19 mouse cellular contexts compared by ENCODE assay signal in the genomic region with DNA sequence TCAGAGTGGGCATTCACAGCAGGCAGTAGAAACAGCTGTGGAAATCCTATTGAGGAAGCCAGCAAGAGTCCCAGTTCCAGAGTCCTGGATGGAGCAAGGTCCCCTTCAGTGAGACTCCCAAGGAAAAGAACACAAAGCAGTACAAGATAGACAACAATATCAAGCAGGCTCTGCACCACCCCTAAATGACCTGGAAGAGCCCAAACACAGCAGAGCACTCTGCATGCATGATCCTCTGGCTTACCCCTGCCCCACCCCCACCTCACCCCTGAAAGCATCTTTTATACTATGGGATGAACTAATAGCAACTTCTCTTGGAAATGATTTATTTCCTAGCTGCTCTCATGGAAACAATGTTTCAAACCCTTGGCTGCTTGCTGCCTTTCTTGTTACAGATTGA.
DNase-seq lines count a peak whose midpoint lies in the region; ATAC-seq and TF ChIP-seq lines count a peak whose summit lies in the region.
"Had no signal": no experiment of that assay in that cellular context is flagged by ENCODE, and none has a peak within 500 bp of the region (broad histone marks: within the 10 kb centered on the region; RNA-seq: fewer than 3 reads in every experiment).

No protein-coding gene starts in this region.

- H3K4me2 ChIP-seq in forebrain, embryonic 11.5 days (ENCODE audit: low read depth, low read length, severe bottlenecking): no peak overlapping the region
- H3K4me2 ChIP-seq in forebrain, postnatal 0 days (ENCODE audit: low read depth): no peak overlapping the region
- no peak overlapping the region for H3K4me2 ChIP-seq in midbrain, embryonic 11.5 days
- no peak overlapping the region for H3K4me2 ChIP-seq in midbrain, embryonic 16.5 days (ENCODE audit: low read length)
- H3K4me2 ChIP-seq: embryonic facial prominence, embryonic 13.5 days; hindbrain, embryonic 12.5 days had no signal

- no peaks in the 10 kb centered on the region for H3K27me3 ChIP-seq in forebrain, embryonic 11.5 days (ENCODE audit: control insufficient read depth, insufficient read depth, low read length)
- H3K27me3 ChIP-seq in forebrain, postnatal 0 days (ENCODE audit: insufficient read depth, low read length): no peaks in the 10 kb centered on the region
- H3K27me3 ChIP-seq in midbrain, embryonic 11.5 days (ENCODE audit: control insufficient read depth, insufficient read depth, low read length): no peaks in the 10 kb centered on the region
- H3K27me3 ChIP-seq in midbrain, embryonic 16.5 days (ENCODE audit: control insufficient read depth, insufficient read depth, low read depth, low read length): no peaks in the 10 kb centered on the region
- H3K27me3 ChIP-seq: embryonic facial prominence, embryonic 13.5 days; hindbrain, embryonic 12.5 days had no signal

- no peak for TF ChIP-seq CTCF in forebrain, postnatal 0 days (IDR thresholded peaks at IDR 0.05; ENCODE audit: low read depth)

- H3K4me1 ChIP-seq in forebrain, embryonic 11.5 days (replicated peaks; ENCODE audit: control insufficient read depth, insufficient read depth, low read length): no peaks in the 10 kb centered on the region
- H3K4me1 ChIP-seq in forebrain, postnatal 0 days (ENCODE audit: insufficient read depth): no peaks in the 10 kb centered on the region
- H3K4me1 ChIP-seq in midbrain, embryonic 11.5 days (ENCODE audit: control insufficient read depth, insufficient read depth, low read length): peaks cover 6% of the 10 kb centered on the region
- H3K4me1 ChIP-seq in midbrain, embryonic 16.5 days (ENCODE audit: control insufficient read depth, insufficient read depth, low read length): no peaks in the 10 kb centered on the region
- H3K4me1 ChIP-seq: embryonic facial prominence, embryonic 13.5 days; heart, embryonic 10.5 days had no signal

- 0 out of 2 replicates have a peak, but pooled peaks have one; percentile 63 for ATAC-seq in forebrain, embryonic 11.5 days (replicated peaks; ENCODE audit: low FRiP score)
- ATAC-seq in forebrain, postnatal 0 days: no peak
- peak; percentile 49 for ATAC-seq in midbrain, embryonic 11.5 days (ENCODE audit: low FRiP score)
- ATAC-seq in midbrain, embryonic 16.5 days: no peak
- ATAC-seq: hindbrain, embryonic 16.5 days; inflammation-experienced regulatory T-cells, adult 6 months had no signal

- no peak for DNase-seq in forebrain, embryonic 11.5 days (ENCODE audit: low spot score)
- no peak for DNase-seq in forebrain, postnatal 0 days
- no peak for DNase-seq in midbrain, embryonic 11.5 days (ENCODE audit: low spot score, missing footprints)
- peak; percentile 51 for DNase-seq in testis, postnatal 14 days (ENCODE audit: low spot score)
- no peak for DNase-seq in testis, postnatal 10 days (ENCODE audit: low spot score)
- no peak for DNase-seq in layer of hippocampus, adult 18-20 months (ENCODE audit: low spot score in 2 of 2)
- DNase-seq: adrenal gland, adult 2 months; adrenal gland, postnatal 25 days; cerebellum, adult 18-20 months; cerebellum, adult 9-11 months; cerebellum, postnatal 36 days; gastrocnemius, adult 2 months; gastrocnemius, postnatal 25 days had no signal

- no peak overlapping the region for H3K9ac ChIP-seq in forebrain, embryonic 11.5 days (ENCODE audit: low read length)
- H3K9ac ChIP-seq in forebrain, postnatal 0 days: no peak overlapping the region
- H3K9ac ChIP-seq in midbrain, embryonic 11.5 days (ENCODE audit: low read length): no peak overlapping the region
- H3K9ac ChIP-seq in midbrain, embryonic 16.5 days (ENCODE audit: low read depth, low read length): no peak overlapping the region
- H3K9ac ChIP-seq: embryonic facial prominence, embryonic 13.5 days; hindbrain, embryonic 12.5 days had no signal

- H3K27ac ChIP-seq in forebrain, embryonic 11.5 days (ENCODE audit: low read depth, low read length): no peak overlapping the region
- no peak overlapping the region for H3K27ac ChIP-seq in forebrain, postnatal 0 days (ENCODE audit: low read depth, low read length)
- H3K27ac ChIP-seq in midbrain, embryonic 11.5 days (ENCODE audit: low read depth, low read length): no peak overlapping the region
- H3K27ac ChIP-seq in midbrain, embryonic 16.5 days (ENCODE audit: low read length): no peak overlapping the region; the same call in 1 of the 2 replicates
- H3K27ac ChIP-seq: embryonic facial prominence, embryonic 13.5 days; gastrocnemius, adult 2 months; heart, embryonic 10.5 days; hindbrain, embryonic 12.5 days had no signal

- no peak overlapping the region for H3K4me3 ChIP-seq in forebrain, embryonic 11.5 days (ENCODE audit: low read depth, low read length)
- no peak overlapping the region for H3K4me3 ChIP-seq in forebrain, postnatal 0 days (ENCODE audit: low read depth, low read length)
- no peak overlapping the region for H3K4me3 ChIP-seq in midbrain, embryonic 11.5 days (ENCODE audit: low read depth, low read length)
- no peak overlapping the region for H3K4me3 ChIP-seq in midbrain, embryonic 16.5 days (ENCODE audit: low read depth, low read length)
- H3K4me3 ChIP-seq: embryonic facial prominence, embryonic 13.5 days; gastrocnemius, adult 2 months; heart, embryonic 10.5 days; hindbrain, embryonic 12.5 days had no signal

- no peaks in the 10 kb centered on the region for H3K9me3 ChIP-seq in forebrain, embryonic 11.5 days (ENCODE audit: control insufficient read depth, low read length)
- H3K9me3 ChIP-seq in forebrain, postnatal 0 days (ENCODE audit: low read length): no peaks in the 10 kb centered on the region
- H3K9me3 ChIP-seq in midbrain, embryonic 11.5 days (ENCODE audit: control insufficient read depth, low read length): no peaks in the 10 kb centered on the region
- H3K9me3 ChIP-seq in midbrain, embryonic 16.5 days (replicated peaks; ENCODE audit: control insufficient read depth, low read length, poor library complexity, severe bottlenecking): no peaks in the 10 kb centered on the region
- H3K9me3 ChIP-seq: embryonic facial prominence, embryonic 13.5 days; heart, embryonic 10.5 days; hindbrain, embryonic 12.5 days had no signal

- H3K36me3 ChIP-seq in forebrain, embryonic 11.5 days (ENCODE audit: control insufficient read depth, insufficient read depth, low read length): no peaks in the 10 kb centered on the region
- H3K36me3 ChIP-seq in forebrain, postnatal 0 days (ENCODE audit: insufficient read depth): no peaks in the 10 kb centered on the region
- no peaks in the 10 kb centered on the region for H3K36me3 ChIP-seq in midbrain, embryonic 11.5 days (ENCODE audit: control insufficient read depth, insufficient read depth, low read length)
- no peaks in the 10 kb centered on the region for H3K36me3 ChIP-seq in midbrain, embryonic 16.5 days (ENCODE audit: control insufficient read depth, insufficient read depth, low read length)
- H3K36me3 ChIP-seq: embryonic facial prominence, embryonic 13.5 days; heart, embryonic 10.5 days; hindbrain, embryonic 12.5 days had no signal

Comparison
In these comparisons a context has a peak if more than half of its experiments do, and no peak if none do; other contexts are left out.
1. ATAC-seq: peak in forebrain, embryonic 11.5 days (single experiment) and midbrain, embryonic 11.5 days (single experiment); none in forebrain, postnatal 0 days (single experiment) and midbrain, embryonic 16.5 days (single experiment).